Mouse (Mus musculus) myocyte (in vitro differentiated cells): Measurements from ENCODE around the gene Cldn18.

Experiments used
- CEBPB ChIP-seq: IDR thresholded peaks from 2 replicates; pipeline ENCODE4 v1.6.1; 2011; ENCODE audit warnings: mild to moderate bottlenecking, moderate library complexity; ENCODE audit not compliant: poor library complexity, insufficient read depth, severe bottlenecking
- E2F4 ChIP-seq: IDR thresholded peaks from one replicate; pipeline ENCODE4 v1.6.1; 2011; ENCODE audit warnings: mild to moderate bottlenecking, control low read depth, moderate library complexity; ENCODE audit not compliant: insufficient read depth
- MAX ChIP-seq: IDR thresholded peaks from one replicate; pipeline ENCODE4 v1.6.1; 2011; ENCODE audit warnings: low read depth, mild to moderate bottlenecking, control low read depth
- MYOD1 ChIP-seq, 3 experiments: IDR thresholded peaks; one replicate each; pipeline ENCODE4 v1.6.1; 2011; ENCODE audit warnings: control low read depth in 2 of 3, low read depth in 2 of 3, mild to moderate bottlenecking in 2 of 3, moderate library complexity in 1 of 3; ENCODE audit not compliant: insufficient read length in 2 of 3, control insufficient read depth in 1 of 3
- MYOG ChIP-seq, 3 experiments: IDR thresholded peaks; one replicate each; pipeline ENCODE4 v1.6.1; 2011; ENCODE audit warnings: control low read depth in 2 of 3, low read depth in 2 of 3, mild to moderate bottlenecking in 2 of 3; ENCODE audit not compliant: insufficient read length in 2 of 3, control insufficient read depth in 1 of 3, insufficient read depth in 1 of 3
- POLR2A ChIP-seq: IDR thresholded peaks from one replicate; pipeline ENCODE4 v1.6.1; 2011; ENCODE audit warnings: low read depth, mild to moderate bottlenecking, control low read depth, moderate library complexity; ENCODE audit not compliant: insufficient read length
- POLR2AphosphoS2 ChIP-seq: IDR thresholded peaks from one replicate; pipeline ENCODE4 v1.6.1; 2011; ENCODE audit warnings: low read depth, control low read depth; ENCODE audit not compliant: insufficient read length
- REST ChIP-seq: IDR thresholded peaks from one replicate; pipeline ENCODE4 v1.6.1; 2011; ENCODE audit warnings: mild to moderate bottlenecking, control low read depth, moderate library complexity; ENCODE audit not compliant: insufficient read depth, insufficient read length
- SRF ChIP-seq: IDR thresholded peaks from one replicate; pipeline ENCODE4 v1.6.1; 2011; ENCODE audit warnings: low read depth; ENCODE audit not compliant: control insufficient read depth, insufficient read length
- TCF12 ChIP-seq: IDR thresholded peaks from one replicate; pipeline ENCODE4 v1.6.1; 2011; ENCODE audit warnings: mild to moderate bottlenecking, control low read depth; ENCODE audit not compliant: poor library complexity, insufficient read depth, severe bottlenecking
- USF1 ChIP-seq: IDR thresholded peaks from one replicate; pipeline ENCODE4 v1.6.1; 2011; ENCODE audit warnings: low read depth, mild to moderate bottlenecking, control low read depth, moderate library complexity

DNA sequence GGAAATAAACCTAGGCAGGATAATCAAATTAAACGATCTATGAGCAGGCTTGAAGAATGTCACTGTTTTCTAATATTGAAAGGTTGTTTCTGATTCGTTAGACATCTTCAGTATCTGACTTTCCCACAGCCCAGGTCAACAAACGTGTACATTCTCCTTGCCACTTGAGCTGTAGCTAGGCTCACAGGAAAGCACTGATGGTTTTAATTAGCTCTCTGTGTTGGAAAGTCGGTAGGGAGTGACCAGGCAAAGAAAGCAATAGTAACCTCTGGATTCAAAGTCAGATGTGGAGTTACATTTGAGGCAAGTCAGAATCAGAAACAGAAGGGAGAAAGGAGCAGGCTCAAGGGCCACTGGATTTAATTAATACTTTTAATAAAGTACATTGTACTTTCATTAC is 30.7 kb upstream of the Cldn18 start:
- TF ChIP-seq POLR2A = no peak
- no peak for TF ChIP-seq MAX
- TF ChIP-seq POLR2AphosphoS2 = no peak
- TF ChIP-seq MYOG (IDR thresholded peaks at IDR 0.05; ENCODE audit: control insufficient read depth in 1 of 3, insufficient read depth in 1 of 3, insufficient read length in 2 of 3, low read depth in 2 of 3) = no peak
- no peak for TF ChIP-seq REST
- no peak for TF ChIP-seq TCF12
- no peak for TF ChIP-seq E2F4
- no peak for TF ChIP-seq USF1
- no peak for TF ChIP-seq SRF
- no peak for TF ChIP-seq CEBPB
- TF ChIP-seq MYOD1 (IDR thresholded peaks at IDR 0.05; ENCODE audit: control insufficient read depth in 1 of 3, insufficient read length in 2 of 3, low read depth in 2 of 3) = no peak
